Mouse (Mus musculus) thymus, postnatal 14 days (tissue): ENCODE measurements around the gene Cnpy1.

Experiments used
- DNase-seq: peaks from one replicate; pipeline ENCODE4 v3.0.0; 2021

Gene Cnpy1

GRCm38 (mm10) chr5:28238152-28238551 lies 7.5 kb downstream of the Cnpy1 start:
- DNase-seq = no peak

DNA sequence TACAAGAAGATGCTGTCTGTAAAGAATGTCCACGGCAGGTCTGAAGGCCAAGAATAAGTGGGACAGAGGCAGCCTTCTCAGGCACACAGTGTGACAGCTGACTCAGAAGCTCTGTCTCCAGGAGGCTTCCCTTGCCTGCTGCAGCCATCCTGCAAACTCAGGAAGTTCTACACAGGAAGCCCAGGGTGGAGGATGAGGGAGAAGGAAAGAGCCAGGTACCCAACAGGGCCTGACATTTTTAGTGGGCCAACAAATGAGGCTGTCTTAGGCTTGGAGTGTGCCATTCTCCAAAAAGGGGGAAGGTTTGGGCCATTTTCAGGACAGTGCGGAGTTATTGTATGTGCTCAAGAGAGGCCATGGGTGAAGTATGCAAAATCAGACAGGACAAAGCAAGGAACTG lies 7.9 kb downstream of the Cnpy1 start:
- DNase-seq = no peak

GRCm38 (mm10) chr5:28237055-28237454 lies 8.6 kb downstream of the Cnpy1 start:
- DNase-seq = no peak

DNA sequence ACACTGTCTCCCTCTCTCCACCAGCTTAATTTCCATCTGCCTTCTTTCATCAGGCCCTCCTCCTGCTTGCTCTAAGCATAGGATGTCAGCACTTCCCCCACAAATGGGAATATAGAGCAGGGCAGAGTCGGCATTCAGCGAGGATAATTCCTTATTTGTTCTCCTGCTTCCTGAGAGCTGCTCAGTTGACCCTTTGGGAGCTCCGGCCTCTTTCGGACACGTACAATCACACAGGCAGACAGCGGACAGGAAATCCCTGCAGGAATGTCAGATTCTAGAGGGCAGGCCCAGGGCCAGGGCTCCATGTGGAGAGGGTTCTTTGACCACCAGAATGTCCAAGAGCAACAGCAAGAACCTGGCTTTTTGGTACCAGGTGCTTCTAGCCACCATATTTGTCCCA lies 9.5 kb downstream of the Cnpy1 start:
- DNase-seq = no peak

- DNase-seq = no peak
Observed at GRCm38 (mm10) chr5:28232101-28232500, 13.5 kb downstream of the Cnpy1 start.

GRCm38 (mm10) chr5:28219596-28219995 lies 26.0 kb downstream of the Cnpy1 start:
- DNase-seq = no peak

DNA sequence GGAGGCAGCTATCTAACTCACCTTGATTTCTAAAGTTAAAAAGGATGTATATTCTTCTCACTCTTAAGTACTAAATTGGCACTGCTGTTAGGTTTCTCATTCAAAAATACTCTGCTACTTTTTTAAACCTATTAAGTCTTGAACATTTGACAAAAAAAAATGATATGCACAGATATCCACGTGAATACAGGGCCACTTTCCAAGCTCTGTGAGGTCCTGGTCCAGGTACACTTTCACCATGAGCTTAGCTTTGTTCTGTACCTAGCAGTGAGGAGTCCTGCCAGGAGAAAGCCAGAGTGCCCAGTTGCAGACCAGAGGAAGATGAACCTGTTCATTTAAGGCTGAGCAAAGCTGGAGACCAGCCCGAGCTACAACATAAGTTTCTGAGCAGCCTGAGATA lies 32.2 kb downstream of the Cnpy1 start:
- DNase-seq = no peak

GRCm38 (mm10) chr5:28211651-28212310 lies 33.8 kb downstream of the Cnpy1 start:
- DNase-seq = no peak

DNA sequence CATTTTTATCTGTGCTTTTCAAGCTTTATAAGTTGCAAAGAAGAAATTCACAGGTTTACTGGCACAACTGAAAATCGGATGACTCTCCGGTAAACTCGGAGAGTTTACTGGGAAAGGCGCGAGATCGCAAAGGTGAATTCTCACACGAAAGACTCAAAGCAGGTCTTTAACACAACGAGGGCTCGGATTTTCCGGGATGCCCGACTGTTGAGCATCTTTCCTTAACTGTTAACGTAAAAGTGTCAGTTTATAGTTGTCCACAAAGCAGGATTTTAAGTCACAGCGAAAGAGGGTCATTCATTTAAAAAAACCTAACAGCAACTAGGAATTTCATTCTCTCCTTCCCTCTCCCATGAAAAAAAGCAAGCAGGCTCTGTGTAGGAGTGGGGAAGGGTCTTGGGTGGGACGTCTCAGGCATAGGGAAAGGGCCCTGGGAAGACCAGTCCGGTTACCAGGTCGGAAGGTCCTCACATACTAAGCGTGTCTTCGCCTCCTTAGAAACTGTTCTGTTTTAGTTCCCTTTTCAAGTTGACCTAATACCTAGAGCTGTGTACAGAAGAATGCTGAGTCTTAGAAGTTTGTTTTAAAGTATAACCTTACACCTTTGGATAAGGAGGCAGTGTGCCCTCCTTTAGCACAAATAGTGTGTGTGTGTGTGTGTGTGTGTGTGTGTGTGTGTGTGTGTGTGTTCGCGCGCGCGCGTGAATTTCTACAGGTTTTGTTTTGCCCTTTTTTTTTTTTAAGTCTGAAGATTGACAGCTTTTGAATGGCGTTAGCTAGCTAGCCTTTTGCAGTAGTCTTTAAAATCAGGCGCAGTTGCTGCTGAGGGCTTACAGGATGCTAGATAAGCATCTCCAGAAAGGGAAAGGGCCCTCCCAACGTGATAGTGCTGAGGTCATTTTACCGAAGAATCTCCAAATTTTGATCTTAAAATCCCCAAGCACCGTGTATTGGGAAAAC lies 34.7 kb downstream of the Cnpy1 start:
- no peak for DNase-seq

DNA sequence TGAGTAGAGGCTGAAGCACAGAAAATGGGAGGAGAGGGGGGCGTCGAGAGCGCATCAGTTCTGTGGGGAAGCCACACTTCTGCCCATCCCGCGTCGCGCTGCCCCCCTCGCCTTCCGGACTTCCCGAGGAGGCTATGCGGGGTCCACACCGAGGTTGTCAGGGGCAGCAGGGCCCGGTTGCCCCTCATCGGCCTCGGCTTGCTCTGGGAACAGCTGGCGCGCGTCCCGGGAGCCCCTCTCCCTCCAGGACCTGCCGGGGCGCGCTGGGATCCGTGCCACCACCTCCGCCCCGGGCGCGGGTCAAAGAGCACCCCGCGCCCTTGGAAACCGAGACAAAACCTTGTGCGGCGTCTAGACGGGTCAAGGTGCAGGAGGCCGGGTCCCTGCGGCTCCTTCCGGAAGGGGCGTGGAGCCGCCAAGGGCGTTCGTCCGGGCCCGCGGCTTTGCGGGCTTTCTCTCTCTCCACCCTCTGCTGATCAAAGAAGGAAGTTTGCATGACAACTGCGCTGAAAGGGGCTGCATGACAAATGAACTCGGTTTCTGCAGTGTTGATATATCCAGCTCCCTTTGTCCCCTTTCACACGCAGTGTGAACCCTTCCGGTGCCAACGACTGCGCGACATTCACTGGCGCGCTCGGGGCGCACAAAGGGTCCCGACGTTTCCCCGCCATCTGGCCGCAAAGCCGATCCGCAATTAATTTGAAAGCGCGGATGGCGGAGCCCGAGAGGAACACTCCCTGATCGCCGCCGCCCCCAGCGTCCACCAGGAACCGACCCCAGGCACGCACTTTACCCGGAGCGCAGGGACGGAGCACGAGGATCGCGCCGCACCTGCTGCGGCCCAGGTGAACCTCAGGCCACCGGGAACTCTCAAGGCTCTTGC lies 35.8 kb downstream of the Cnpy1 start:
- DNase-seq = no peak

DNA sequence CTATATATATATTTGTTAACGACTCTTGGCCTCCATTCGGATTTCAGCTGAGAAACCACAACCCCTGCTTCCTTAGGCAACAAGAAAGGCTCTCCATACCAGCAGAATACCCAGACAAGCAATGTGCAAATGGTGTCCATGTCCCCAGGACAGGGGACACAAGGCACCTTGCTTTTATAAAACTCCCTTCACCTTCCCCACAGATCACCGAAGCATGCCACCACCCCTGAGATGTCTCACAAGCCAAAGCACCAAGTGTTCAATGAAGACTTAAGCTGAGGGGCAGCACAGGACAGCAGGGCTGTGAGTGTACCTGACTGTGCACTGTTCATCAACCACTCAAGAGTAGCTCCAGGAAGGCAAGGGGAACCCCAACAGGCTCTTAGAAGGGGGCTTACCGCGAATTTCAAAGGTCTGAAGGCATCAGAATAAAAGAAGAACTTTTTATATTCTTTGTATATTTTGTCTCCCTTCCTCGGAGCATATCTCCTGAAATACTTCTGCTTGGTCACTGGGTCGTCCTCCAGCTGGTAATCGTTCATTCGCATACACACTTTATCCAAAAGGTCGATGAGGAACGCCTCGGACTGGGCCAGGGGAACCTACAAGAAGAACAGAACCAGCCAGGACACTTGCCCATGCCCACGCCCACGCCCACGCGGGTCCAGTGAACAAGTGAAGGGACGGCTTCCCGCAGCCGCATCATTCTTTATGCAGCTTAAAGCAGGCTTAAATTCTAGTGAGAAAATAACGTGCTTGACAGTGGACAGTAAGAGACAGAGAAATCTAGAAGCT lies 36.7 kb downstream of the Cnpy1 start:
- no peak for DNase-seq

DNA sequence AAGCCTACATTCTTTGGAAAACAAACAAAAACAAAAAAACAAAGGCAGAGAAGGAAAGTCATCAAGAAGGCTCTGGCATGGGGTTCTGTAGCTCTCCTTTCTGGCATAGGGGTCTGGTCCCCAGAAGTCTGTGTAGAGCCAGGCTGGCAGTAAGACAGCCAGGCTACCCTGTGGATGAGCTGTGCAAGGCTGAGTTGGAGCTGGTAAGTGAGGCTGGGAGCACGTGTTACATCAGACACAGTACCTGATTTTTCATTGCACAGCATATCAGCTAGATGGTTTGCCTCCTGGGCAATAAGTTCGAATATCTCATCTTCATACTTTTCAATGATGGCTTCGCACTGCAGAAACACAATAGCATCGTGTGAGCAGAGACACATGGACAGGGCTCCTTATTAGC lies 38.6 kb downstream of the Cnpy1 start:
- DNase-seq = no peak

GRCm38 (mm10) chr5:28206448-28206847 lies 39.2 kb downstream of the Cnpy1 start:
- DNase-seq = no peak

GRCm38 (mm10) chr5:28204678-28205077 lies 40.9 kb downstream of the Cnpy1 start:
- DNase-seq = no peak

DNA sequence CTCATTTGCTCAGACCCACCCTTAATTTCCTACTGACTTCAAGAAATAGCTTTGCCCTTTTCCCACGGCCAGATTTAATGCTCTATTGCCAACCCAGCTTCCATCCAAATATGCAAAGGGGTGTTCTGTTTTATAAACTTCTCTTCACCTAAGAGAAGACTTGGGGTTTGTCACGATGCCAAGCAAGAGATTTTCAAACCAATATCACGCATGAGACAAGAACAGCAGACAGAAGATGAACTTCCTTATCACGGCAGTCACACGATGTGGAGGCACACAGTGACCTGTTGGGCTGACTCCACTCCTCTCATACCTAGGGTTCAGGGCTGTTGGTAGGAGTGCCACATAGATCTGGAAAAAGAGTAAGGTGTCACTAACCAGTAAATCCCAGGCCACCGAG lies 42.5 kb downstream of the Cnpy1 start:
- no peak for DNase-seq

DNA sequence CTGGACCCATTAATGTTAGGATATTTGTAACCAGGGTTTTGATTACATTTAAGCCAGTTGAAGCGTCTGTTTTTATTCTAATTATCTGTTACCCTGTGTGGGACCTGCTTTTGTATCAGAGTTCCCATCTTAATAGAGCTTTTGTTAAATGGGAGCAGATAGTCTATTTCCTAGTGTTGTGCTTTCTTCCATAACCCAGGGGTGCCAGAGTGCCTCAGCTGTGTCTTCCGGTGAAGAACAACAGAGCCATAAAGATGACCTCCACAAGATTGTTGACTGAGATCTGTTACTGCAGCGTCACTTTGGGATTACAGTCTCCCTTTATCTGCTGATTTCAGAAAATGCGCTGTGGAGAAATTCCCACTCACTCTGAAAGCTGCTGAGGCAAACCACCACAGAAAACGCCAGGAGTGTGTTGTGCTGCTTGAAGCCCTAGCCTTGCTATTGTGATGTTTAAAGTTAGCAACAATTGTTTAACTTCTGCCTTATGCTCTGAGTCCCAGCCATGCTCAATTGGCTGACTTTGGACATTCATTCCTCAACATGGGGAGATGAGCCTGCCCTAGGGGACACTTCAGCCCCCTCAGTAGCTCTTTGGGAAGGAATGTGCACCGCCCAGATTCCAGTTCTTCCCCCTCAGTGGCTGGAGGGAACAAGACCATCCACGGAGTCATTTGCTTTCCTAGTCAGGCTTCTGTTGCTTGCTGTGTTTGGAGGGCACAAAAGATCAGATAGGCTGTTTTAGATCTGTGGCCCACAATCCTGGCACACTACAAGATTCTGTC lies 46.3 kb downstream of the Cnpy1 start:
- DNase-seq = no peak

DNA sequence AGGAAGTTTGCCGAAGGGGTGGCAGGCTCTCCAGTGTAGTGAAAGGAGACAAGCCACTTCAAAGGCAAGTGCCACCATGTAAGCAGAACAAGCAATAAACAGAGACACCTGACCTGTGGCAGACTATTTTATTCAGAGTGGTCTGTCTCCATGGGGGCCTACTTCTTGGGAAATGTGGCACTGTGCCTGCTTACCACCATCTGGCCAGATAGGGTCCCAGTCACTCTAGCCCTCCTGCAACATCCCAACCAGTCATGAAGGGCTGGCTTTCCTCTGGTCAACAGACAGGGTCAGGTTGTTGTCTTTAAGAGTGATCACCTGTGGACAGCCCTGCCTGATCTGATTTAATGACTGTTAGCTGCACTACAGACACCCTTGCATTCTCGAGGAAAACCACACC lies 50.1 kb downstream of the Cnpy1 start:
- no peak for DNase-seq

DNA sequence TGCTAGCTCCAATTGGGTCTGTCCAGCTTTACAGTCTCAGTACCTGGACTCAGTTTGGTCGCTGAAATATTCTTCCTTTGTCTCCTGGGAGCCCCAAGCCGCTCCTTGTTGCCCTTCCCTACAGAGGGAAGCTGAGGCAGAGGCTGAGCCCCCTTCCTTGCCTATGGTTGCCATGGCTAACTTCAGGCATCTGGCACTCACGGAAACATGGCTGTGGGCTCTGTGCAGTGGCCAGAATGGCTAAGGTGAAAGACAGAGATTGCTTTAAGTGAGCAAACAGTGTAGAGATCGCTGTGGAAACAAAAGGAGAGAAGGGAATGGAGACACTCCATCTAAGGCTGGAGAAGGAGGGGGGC lies 53.5 kb downstream of the Cnpy1 start:
- DNase-seq = no peak

GRCm38 (mm10) chr5:28191201-28192098 lies 54.2 kb downstream of the Cnpy1 start:
- no peak for DNase-seq

GRCm38 (mm10) chr5:28179237-28179790 lies 66.3 kb downstream of the Cnpy1 start:
- no peak for DNase-seq
